Mouse (Mus musculus) brain, embryonic 14.5 days (tissue): ENCODE measurements around the gene Ddx24.

Source experiments
- CTCF ChIP-seq: fragments of 200-500 bp; IDR thresholded peaks from 2 replicates; pipeline ENCODE4 v1.5.1; 2012; ENCODE audit warnings: inconsistent platforms, mild to moderate bottlenecking, moderate library complexity, borderline replicate concordance; ENCODE audit not compliant: insufficient read depth, insufficient read length; ENCODE audit errors: extremely low read depth
- POLR2A ChIP-seq: fragments of 200-500 bp; IDR thresholded peaks from 2 replicates; pipeline ENCODE4 v1.6.1; 2012; ENCODE audit warnings: mild to moderate bottlenecking, inconsistent platforms, borderline replicate concordance; ENCODE audit not compliant: poor library complexity, insufficient read depth, insufficient read length, severe bottlenecking; ENCODE audit errors: extremely low read depth

- TF ChIP-seq CTCF = no peak
- no peak for TF ChIP-seq POLR2A
These were observed 51.9 kb downstream of the Ddx24 start for GRCm38 (mm10) chr12:103373530-103374236.
